Mouse (Mus musculus) left cerebral cortex, postnatal 10 days (tissue): ENCODE data around the gene Pstk. TPM values are rescaled to one million over a fixed set of nuclear protein-coding genes. Genes with fewer than 3 reads are reported as not detected.
"Not testable (repeated sequence)": the region's sequence is repeated elsewhere in the genome, so short reads cannot be mapped to it uniquely, and the experiment has no call there.

Experiments
- DNase-seq, 2 experiments: peaks; one replicate each; pipeline ENCODE4 v3.0.0; 2021 to 2022; ENCODE audit warnings: low spot score in 2 of 2, mixed read lengths in 1 of 2; ENCODE audit errors: extremely low spot score in 1 of 2
- intact Hi-C: fragments of 180-260 bp; cut with DNase I; formaldehyde crosslinking; loops from one replicate; pipeline ENCODE4 v1.15.1; 2025
- total RNA-seq, 2 experiments: library from RNA; stranded (reverse); gene quantifications; 2 replicates each; pipeline ENCODE4 v1.2.3; 2021

The Pstk gene
- total RNA-seq, 2 experiments from 2014 or later, result 33.4 TPM

GRCm38 (mm10) chr7:131410416-131411058 lies 39.6 kb downstream of the Pstk start, which contains the start of the genes Ikzf5 and Acadsb:
Gene Ikzf5, minus strand, starts transcription at chr7:131410521.
Gene Acadsb, plus strand, starts transcription at chr7:131410601.
- DNase-seq, result peak; percentile 98 to 99
- intact Hi-C loops, result no loop called here

GRCm38 (mm10) chr7:131411221-131411940 lies 40.4 kb downstream of the Pstk start:
- peak in 1 of 2 experiments; percentile 25 for DNase-seq
- intact Hi-C loops, result no loop called here

- DNase-seq, result no peak
- intact Hi-C loops, result no loop called here
Observed at GRCm38 (mm10) chr7:131411941-131412270, 41.0 kb downstream of the Pstk start.

GRCm38 (mm10) chr7:131416742-131417141 lies 45.8 kb downstream of the Pstk start:
- DNase-seq, intact Hi-C loops: not testable (repeated sequence)

GRCm38 (mm10) chr7:131417605-131418004 lies 46.7 kb downstream of the Pstk start:
- intact Hi-C loops, result no loop called here
- no peak for DNase-seq

GRCm38 (mm10) chr7:131424912-131425311 lies 54.0 kb downstream of the Pstk start:
- intact Hi-C loops, result no loop called here
- DNase-seq, result no peak

GRCm38 (mm10) chr7:131427331-131427730 lies 56.4 kb downstream of the Pstk start:
- intact Hi-C loops, result no loop called here
- no peak for DNase-seq

- DNase-seq, result peak; percentile 38 to 60
- intact Hi-C loops, result loop anchor here (2.0 to 10.0 kb wide), 4 partner anchors 103 to 451 kb away; partner anchors contain the start of gene Bub3
Observed at GRCm38 (mm10) chr7:131432244-131432643, 61.3 kb downstream of the Pstk start.

GRCm38 (mm10) chr7:131434276-131434675 lies 63.3 kb downstream of the Pstk start:
- intact Hi-C loops, result loop anchor here (10.0 kb wide), 3 partner anchors 101 to 311 kb away; partner anchors contain the start of gene Bub3

GRCm38 (mm10) chr7:131437051-131437450 lies 66.1 kb downstream of the Pstk start:
- intact Hi-C loops, result loop anchor here (10.0 kb wide), 3 partner anchors 98 to 308 kb away; partner anchors contain the start of gene Bub3
- DNase-seq, result no peak

More at GRCm38 (mm10) chr7:131434276-131434675, 63.3 kb downstream of the Pstk start:
- DNase-seq, result no peak

Other genes with a start within 250 kb of the Pstk start
- gene 4933402N03Rik, start 224.8 kb upstream of the Pstk start, total RNA-seq, result not detected
- gene 5430419D17Rik, start 196.7 kb upstream of the Pstk start, total RNA-seq, result under 1 TPM; 0.04 to 0.08 TPM
- gene Cuzd1, start 48.8 kb upstream of the Pstk start, total RNA-seq, result under 1 TPM; 0.30 to 0.49 TPM
- under 1 TPM in 1 of 2 experiments, not detected in 1; 0.75 TPM for gene Fam24b, start 41.6 kb upstream of the Pstk start, total RNA-seq
- not detected for gene Fam24a, start 37.3 kb upstream of the Pstk start, total RNA-seq
- 10 to 100 TPM; 27.1 to 34.8 TPM for gene 2310057M21Rik, start 8.4 kb upstream of the Pstk start, total RNA-seq
- gene Ikzf5, start 39.4 kb downstream of the Pstk start, total RNA-seq, result 10 to 100 TPM; 49.1 to 52.4 TPM
- 10 to 100 TPM; 63.4 to 71.9 TPM for gene Acadsb, start 39.5 kb downstream of the Pstk start, total RNA-seq
- not detected for gene Hmx3, start 171.7 kb downstream of the Pstk start, total RNA-seq
- not detected for gene Hmx2, start 177.6 kb downstream of the Pstk start, total RNA-seq
- gene Bub3, start 189.1 kb downstream of the Pstk start, total RNA-seq, result 10 to 100 TPM; 56.1 to 57.0 TPM